Mouse (Mus musculus) adrenal gland, adult (tissue): ENCODE data around the gene Fancb.
A peak's percentile ranks its signal among the peaks of the same experiment; 100 is the strongest.

Experiments used
- DNase-seq, 2 experiments: peaks; one replicate each; pipeline ENCODE4 v3.0.0; 2022 to 2023; ENCODE audit warnings: low spot score in 1 of 2; ENCODE audit not compliant: inconsistent age in 2 of 2

The Fancb gene

GRCm38 (mm10) chrX:164980193-164980775 lies at the start of gene Fancb, which contains the start of gene Mospd2:
Fancb (plus strand) TSS chrX:164980592.
Mospd2 (minus strand) TSS chrX:164980375.
- DNase-seq = peak; percentile 92 to 94

- no peak for DNase-seq
These were observed 38.9 kb upstream of the Fancb start for GRCm38 (mm10) chrX:164941540-164941939.

GRCm38 (mm10) chrX:164951858-164952576 lies 28.4 kb upstream of the Fancb start:
- DNase-seq = no peak

- no peak for DNase-seq
These were observed 27.6 kb upstream of the Fancb start for GRCm38 (mm10) chrX:164952601-164953375.

- DNase-seq = no peak
These were observed 14.5 kb upstream of the Fancb start for GRCm38 (mm10) chrX:164965750-164966448.

- DNase-seq = no peak
These were observed 9.2 kb upstream of the Fancb start for GRCm38 (mm10) chrX:164971206-164971605.

- DNase-seq = no peak
These were observed 1.5 kb upstream of the Fancb start for GRCm38 (mm10) chrX:164978866-164979265.

- peak in 1 of 2 experiments; percentile 35 for DNase-seq
These were observed 22.7 kb downstream of the Fancb start for GRCm38 (mm10) chrX:165003141-165003540.

GRCm38 (mm10) chrX:165004779-165005324 lies 24.5 kb downstream of the Fancb start, which contains the start of gene Gm17604:
Gm17604 (minus strand) TSS chrX:165004829.
- DNase-seq = no peak
